Mouse (Mus musculus): ENCODE data around the gene Scn4b. TPM values are rescaled to one million over a fixed set of nuclear protein-coding genes. Genes with fewer than 3 reads are reported as not detected.

Scn4b gene
- total RNA-seq, 1 experiment from 2014 or later, result not detected

- ATAC-seq (replicated peaks in 1 of 2; ENCODE audit: insufficient read depth in 1 of 2, low FRiP score in 2 of 2, low TSS enrichment in 1 of 2, low read depth in 1 of 2, poor library complexity in 2 of 2, severe bottlenecking in 2 of 2), result no peak
Observed at GRCm38 (mm10) chr9:45171073-45171610, 32.9 kb downstream of the Scn4b start.

GRCm38 (mm10) chr9:45173475-45173874, 35.3 kb downstream of the Scn4b start:
- ATAC-seq (replicated peaks in 1 of 2; ENCODE audit: insufficient read depth in 1 of 2, low FRiP score in 2 of 2, low TSS enrichment in 1 of 2, low read depth in 1 of 2, poor library complexity in 2 of 2, severe bottlenecking in 2 of 2), result no peak

- ATAC-seq (replicated peaks in 1 of 2; ENCODE audit: insufficient read depth in 1 of 2, low FRiP score in 2 of 2, low TSS enrichment in 1 of 2, low read depth in 1 of 2, poor library complexity in 2 of 2, severe bottlenecking in 2 of 2), result 0 out of 4 replicates have a peak, but pooled peaks of 1 of the 2 experiments have one; percentile 34
Observed at GRCm38 (mm10) chr9:45179282-45179681, 41.1 kb downstream of the Scn4b start.

GRCm38 (mm10) chr9:45181770-45182169, 43.6 kb downstream of the Scn4b start, which contains the start of gene BC049352:
TSS of gene BC049352 (plus strand) at chr9:45182007.
- ATAC-seq (replicated peaks in 1 of 2; ENCODE audit: insufficient read depth in 1 of 2, low FRiP score in 2 of 2, low TSS enrichment in 1 of 2, low read depth in 1 of 2, poor library complexity in 2 of 2, severe bottlenecking in 2 of 2), result no peak

- no peak for ATAC-seq (replicated peaks in 1 of 2; ENCODE audit: insufficient read depth in 1 of 2, low FRiP score in 2 of 2, low TSS enrichment in 1 of 2, low read depth in 1 of 2, poor library complexity in 2 of 2, severe bottlenecking in 2 of 2)
Observed at GRCm38 (mm10) chr9:45182521-45182920, 44.3 kb downstream of the Scn4b start.

- no peak for ATAC-seq (replicated peaks in 1 of 2; ENCODE audit: insufficient read depth in 1 of 2, low FRiP score in 2 of 2, low TSS enrichment in 1 of 2, low read depth in 1 of 2, poor library complexity in 2 of 2, severe bottlenecking in 2 of 2)
Observed at GRCm38 (mm10) chr9:45183266-45183665, 45.1 kb downstream of the Scn4b start.

GRCm38 (mm10) chr9:45185250-45185649, 47.1 kb downstream of the Scn4b start:
- ATAC-seq (replicated peaks in 1 of 2; ENCODE audit: insufficient read depth in 1 of 2, low FRiP score in 2 of 2, low TSS enrichment in 1 of 2, low read depth in 1 of 2, poor library complexity in 2 of 2, severe bottlenecking in 2 of 2), result no peak

GRCm38 (mm10) chr9:45188570-45189563, 50.7 kb downstream of the Scn4b start:
- peak; percentile 34 to 56; a peak in 3 of 4 replicates for ATAC-seq (replicated peaks in 1 of 2; ENCODE audit: insufficient read depth in 1 of 2, low FRiP score in 2 of 2, low TSS enrichment in 1 of 2, low read depth in 1 of 2, poor library complexity in 2 of 2, severe bottlenecking in 2 of 2)

GRCm38 (mm10) chr9:45189661-45190174, 51.5 kb downstream of the Scn4b start:
- ATAC-seq (replicated peaks in 1 of 2; ENCODE audit: insufficient read depth in 1 of 2, low FRiP score in 2 of 2, low TSS enrichment in 1 of 2, low read depth in 1 of 2, poor library complexity in 2 of 2, severe bottlenecking in 2 of 2), result no peak

- no peak for ATAC-seq (replicated peaks in 1 of 2; ENCODE audit: insufficient read depth in 1 of 2, low FRiP score in 2 of 2, low TSS enrichment in 1 of 2, low read depth in 1 of 2, poor library complexity in 2 of 2, severe bottlenecking in 2 of 2)
Observed at GRCm38 (mm10) chr9:45195468-45195867, 57.3 kb downstream of the Scn4b start.

- no peak for ATAC-seq (replicated peaks in 1 of 2; ENCODE audit: insufficient read depth in 1 of 2, low FRiP score in 2 of 2, low TSS enrichment in 1 of 2, low read depth in 1 of 2, poor library complexity in 2 of 2, severe bottlenecking in 2 of 2)
Observed at GRCm38 (mm10) chr9:45196125-45196830, 58.1 kb downstream of the Scn4b start.

- no peak for ATAC-seq (replicated peaks in 1 of 2; ENCODE audit: insufficient read depth in 1 of 2, low FRiP score in 2 of 2, low TSS enrichment in 1 of 2, low read depth in 1 of 2, poor library complexity in 2 of 2, severe bottlenecking in 2 of 2)
Observed at GRCm38 (mm10) chr9:45197549-45197948, 59.4 kb downstream of the Scn4b start.

- no peak for ATAC-seq (replicated peaks in 1 of 2; ENCODE audit: insufficient read depth in 1 of 2, low FRiP score in 2 of 2, low TSS enrichment in 1 of 2, low read depth in 1 of 2, poor library complexity in 2 of 2, severe bottlenecking in 2 of 2)
Observed at GRCm38 (mm10) chr9:45201319-45201947, 63.2 kb downstream of the Scn4b start.

- ATAC-seq (replicated peaks in 1 of 2; ENCODE audit: insufficient read depth in 1 of 2, low FRiP score in 2 of 2, low TSS enrichment in 1 of 2, low read depth in 1 of 2, poor library complexity in 2 of 2, severe bottlenecking in 2 of 2), result peak in 1 of 2 experiments; percentile 35; a peak in 1 of 4 replicates
Observed at GRCm38 (mm10) chr9:45202021-45202798, 64.0 kb downstream of the Scn4b start.

All from hematopoietic stem cell, adult 5-6 weeks (primary cell).